Mouse (Mus musculus): ENCODE data around the gene Gabrg1.

Gabrg1 gene

GRCm38 (mm10) chr5:70842192-70843095, at the start of gene Gabrg1:
Gene Gabrg1, minus strand, starts transcription at chr5:70842617.
- DNase-seq, result no peak

GRCm38 (mm10) chr5:70884026-70884425, 41.6 kb upstream of the Gabrg1 start:
- DNase-seq, result no peak

- no peak for DNase-seq
Observed at GRCm38 (mm10) chr5:70870081-70870480, 27.7 kb upstream of the Gabrg1 start.

- no peak for DNase-seq
Observed at GRCm38 (mm10) chr5:70843096-70843734, 798 bp upstream of the Gabrg1 start.

- no peak for DNase-seq
Observed at GRCm38 (mm10) chr5:70818681-70819080, 23.7 kb downstream of the Gabrg1 start.

- no peak for DNase-seq
Observed at GRCm38 (mm10) chr5:70736156-70736555, 106.3 kb downstream of the Gabrg1 start.

GRCm38 (mm10) chr5:70704361-70704760, 138.1 kb downstream of the Gabrg1 start:
- DNase-seq, result no peak
